Mouse (Mus musculus) right cerebral cortex, postnatal 10 days (tissue): ENCODE data around the gene Spaca4.

ENCODE experiments used
- DNase-seq, 2 experiments: peaks; one replicate each; pipeline ENCODE4 v3.0.0; 2021; ENCODE audit warnings: low spot score in 2 of 2

The Spaca4 gene

GRCm38 (mm10) chr7:45712022-45712757 lies 13.4 kb downstream of the Spaca4 start:
- DNase-seq = peak in 1 of 2 experiments; percentile 58

GRCm38 (mm10) chr7:45711316-45712021 lies 14.1 kb downstream of the Spaca4 start:
- DNase-seq = peak in 1 of 2 experiments; percentile 62

DNA sequence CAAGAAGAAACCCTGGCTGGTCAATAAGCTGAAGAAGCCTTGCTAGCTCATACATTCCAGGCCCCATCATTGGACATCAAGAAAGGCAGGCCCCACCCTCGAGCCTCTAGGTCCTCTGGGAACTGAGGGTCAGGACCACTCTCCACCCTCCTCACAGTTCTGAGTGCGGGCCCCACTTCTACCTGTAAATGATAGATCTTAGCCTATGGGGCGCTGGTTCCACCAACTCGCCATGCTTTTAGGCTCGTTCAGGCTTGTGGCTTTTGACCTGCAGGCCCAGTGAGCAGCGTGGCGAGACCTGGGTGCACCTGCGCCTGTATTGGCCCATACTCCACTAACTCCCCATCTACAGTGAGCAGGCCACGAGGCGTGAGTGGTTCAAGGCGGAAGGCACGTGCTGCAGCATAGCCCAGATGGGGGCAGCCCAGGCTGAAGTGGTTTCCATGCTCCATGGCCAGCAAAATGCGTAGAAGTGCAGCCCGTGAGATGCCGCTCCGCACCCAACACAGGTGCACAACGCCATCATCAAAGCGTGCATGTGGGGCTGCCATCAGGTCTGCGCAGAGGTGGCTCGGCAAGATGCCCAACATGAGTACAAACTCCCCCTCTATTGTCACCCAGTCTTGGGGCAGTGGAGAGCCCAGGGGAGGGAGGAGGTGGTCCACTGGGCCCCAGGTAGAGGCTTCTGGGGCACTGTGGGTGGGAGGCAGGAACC lies 15.0 kb downstream of the Spaca4 start:
- peak in 1 of 2 experiments; percentile 53 for DNase-seq

DNA sequence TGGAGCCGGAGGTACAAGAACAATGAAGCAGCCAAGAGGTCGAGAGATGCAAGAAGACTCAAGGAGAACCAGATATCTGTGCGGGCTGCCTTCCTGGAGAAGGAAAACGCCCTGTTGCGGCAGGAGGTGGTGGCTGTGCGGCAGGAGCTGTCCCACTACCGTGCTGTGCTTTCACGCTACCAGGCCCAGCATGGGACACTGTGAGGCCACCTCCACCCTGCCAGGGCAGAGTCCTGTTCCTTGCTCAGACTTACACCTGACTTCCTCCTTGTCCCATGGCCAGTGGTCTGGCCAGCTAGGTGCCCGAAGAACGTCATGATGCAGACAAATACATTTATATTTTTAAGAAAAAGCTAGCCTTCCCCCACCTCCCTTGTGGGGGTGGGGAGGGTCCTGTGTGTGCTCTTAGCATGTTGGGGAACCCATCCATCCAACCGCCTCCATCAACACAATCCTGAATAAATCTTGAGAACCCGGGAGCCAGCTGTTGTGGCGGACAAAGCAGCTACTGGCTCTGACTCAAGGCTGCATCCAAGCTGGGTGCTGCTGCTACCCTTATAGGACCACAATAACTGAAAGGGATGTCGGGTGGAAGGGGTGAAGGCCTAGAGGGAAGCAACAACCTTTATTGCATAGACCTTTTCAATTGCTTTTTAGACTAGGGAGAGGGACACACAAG lies 15.8 kb downstream of the Spaca4 start:
- peak in 1 of 2 experiments; percentile 62 for DNase-seq

- DNase-seq = peak; percentile 60 to 80
Observed at GRCm38 (mm10) chr7:45709036-45709435, 16.6 kb downstream of the Spaca4 start.

GRCm38 (mm10) chr7:45708221-45708761 lies 17.3 kb downstream of the Spaca4 start:
- peak in 1 of 2 experiments; percentile 74 for DNase-seq

DNA sequence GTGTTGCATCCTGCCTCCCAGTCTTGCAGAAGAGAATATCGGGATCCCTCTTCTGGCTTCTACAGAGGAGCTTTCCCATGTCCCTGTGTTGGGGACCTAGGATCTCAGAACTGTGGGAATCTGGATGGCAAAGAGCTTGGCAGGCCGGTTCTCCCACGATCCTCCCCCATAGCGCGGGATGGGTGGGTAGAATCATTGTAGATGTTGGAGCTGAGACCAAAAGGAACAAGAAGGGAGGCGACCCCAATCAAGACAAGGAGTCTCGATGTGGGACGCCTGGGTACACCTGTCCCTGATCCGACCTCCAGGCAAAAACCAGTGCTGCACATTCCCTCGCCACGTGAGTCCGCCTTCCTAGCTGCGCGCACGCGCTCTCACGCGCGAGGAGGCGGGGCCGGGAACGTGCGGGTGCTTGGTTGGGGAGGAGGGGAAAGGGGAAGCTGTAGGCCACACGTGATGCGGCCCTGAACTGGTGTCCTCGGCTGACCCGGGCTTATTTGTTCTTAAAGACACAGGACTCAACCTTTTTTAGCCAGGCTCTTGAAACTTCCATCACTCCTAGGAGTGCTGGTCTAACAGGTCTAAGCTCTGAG lies 18.1 kb downstream of the Spaca4 start:
- peak; percentile 97 for DNase-seq

DNA sequence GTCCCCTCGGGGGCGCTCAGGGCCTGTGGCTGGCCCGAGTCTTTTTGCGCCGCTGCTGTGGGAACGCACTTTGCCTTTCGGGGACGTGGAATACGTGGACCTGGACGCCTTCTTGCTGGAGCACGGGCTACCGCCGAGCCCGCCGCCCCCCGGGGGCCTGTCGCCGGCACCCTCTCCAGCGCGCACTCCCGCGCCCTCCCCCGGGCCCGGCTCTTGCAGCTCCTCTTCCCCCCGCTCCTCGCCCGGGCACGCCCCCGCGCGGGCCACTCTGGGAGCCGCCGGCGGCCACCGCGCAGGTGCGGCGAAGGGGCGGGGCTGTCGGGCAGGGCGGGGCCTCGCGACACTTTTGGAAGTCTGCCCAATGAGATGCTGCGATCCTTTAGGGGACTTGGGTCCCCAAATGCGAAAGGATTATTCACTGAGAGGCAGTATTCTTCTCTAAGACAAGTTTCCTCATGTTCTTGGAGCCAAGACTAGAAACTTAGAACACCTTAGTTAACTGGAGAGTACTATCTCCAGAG lies 18.8 kb downstream of the Spaca4 start:
- DNase-seq = peak; percentile 87 to 91

GRCm38 (mm10) chr7:45705873-45706281 lies 19.7 kb downstream of the Spaca4 start:
- DNase-seq = peak; percentile 90 to 93

- DNase-seq = no peak
Observed at GRCm38 (mm10) chr7:45705443-45705864, 20.2 kb downstream of the Spaca4 start.

DNA sequence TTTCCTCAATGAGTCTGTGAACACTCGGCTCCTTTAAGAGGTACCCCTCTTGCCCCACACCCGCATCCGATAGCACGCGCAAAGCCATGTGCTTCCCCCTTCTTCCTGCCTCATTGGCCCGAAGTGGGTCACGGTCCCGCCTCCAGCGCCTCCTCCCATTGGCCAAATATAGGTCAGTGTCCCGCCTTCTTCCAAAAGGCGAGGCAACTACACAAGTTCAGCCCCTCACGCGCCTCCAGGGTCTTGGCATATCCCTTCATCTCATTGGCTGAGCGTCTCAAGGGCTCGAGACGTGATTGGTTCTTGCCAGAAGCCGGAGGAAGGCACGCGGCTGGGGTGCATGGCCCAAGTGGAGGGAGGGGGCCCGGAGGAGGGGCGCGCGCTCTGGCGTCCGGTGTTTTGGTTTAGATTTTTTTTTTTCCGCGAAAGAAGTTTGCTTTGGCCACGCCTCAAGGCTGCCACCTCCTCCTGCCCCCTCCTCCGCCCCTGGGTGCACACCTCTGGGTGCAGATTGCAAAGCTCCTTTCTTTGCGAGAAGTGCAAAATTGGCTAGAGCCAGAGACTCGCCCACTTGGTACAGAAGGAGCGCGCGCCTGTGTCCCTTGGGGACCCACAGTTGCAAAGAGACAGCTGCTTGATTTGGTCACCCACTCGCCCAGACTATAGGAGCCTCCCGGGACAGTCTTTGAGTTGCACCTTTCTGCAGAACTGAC lies 20.7 kb downstream of the Spaca4 start, which contains the start of gene Dbp:
TSS of gene Dbp (plus strand) at position 359 of the 713 bp plus-strand sequence.
- peak; percentile 100 for DNase-seq

DNA sequence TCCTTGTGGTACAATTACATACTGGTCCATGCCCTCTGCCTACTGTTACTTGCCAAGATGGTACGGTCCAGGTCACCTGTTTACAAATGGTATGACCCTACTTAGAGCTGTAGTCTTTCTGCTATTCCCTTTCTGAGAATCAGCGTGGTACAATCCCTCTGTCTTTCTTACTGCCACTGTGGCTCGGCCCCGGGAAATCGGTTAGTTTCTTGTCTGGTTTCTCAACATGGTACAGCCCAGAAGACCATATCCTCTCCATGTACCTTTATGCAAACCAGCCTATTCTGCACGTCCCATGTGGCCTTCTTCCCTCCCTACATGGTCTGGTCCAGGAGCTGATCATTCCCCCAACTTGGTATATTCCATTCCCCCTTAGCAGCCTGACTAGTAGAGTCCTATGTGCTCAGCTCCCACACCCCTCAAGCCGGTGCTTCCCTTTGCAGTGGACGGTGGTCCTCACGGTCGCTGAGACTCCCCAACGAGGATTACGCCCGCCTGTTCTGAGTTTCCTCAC lies 21.5 kb downstream of the Spaca4 start:
- DNase-seq = peak; percentile 83 to 93

GRCm38 (mm10) chr7:45703521-45704033 lies 22.0 kb downstream of the Spaca4 start:
- DNase-seq = peak in 1 of 2 experiments; percentile 70

DNA sequence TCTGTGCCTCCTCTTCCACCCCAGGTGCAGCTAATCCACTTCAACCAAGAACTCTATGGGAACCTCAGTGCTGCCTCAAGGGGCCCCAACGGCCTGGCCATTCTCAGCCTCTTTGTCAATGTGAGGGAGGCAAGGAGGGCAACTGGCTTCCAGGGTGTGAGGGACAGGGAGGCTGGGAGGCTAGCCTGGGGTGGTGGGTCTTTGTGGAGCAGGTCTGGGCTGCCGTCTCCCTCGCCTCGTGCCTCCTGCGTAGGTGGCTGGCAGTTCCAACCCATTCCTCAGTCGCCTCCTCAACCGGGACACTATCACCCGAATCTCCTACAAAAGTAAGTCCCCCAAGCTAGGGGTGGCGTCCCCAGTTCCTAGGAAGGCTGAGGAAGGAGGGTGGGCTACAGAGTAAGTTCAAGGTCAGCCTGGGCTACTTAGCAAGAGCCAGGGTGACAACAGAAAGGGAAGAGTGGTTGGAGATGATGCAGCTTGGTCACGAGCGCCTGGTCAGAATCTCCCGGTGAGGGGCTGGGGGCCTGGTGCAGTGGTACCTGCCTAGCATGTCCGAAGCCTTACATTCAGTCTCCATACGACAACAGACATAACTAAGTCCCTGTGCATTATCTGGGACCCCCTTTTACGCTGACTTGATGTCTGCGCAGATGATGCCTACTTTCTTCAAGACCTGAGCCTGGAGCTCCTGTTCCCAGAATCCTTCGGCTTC lies 22.6 kb downstream of the Spaca4 start:
- peak in 1 of 2 experiments; percentile 56 for DNase-seq

GRCm38 (mm10) chr7:45702316-45702715 lies 23.3 kb downstream of the Spaca4 start:
- peak in 1 of 2 experiments; percentile 58 for DNase-seq

GRCm38 (mm10) chr7:45701607-45702006 lies 24.0 kb downstream of the Spaca4 start:
- peak in 1 of 2 experiments; percentile 48 for DNase-seq

DNA sequence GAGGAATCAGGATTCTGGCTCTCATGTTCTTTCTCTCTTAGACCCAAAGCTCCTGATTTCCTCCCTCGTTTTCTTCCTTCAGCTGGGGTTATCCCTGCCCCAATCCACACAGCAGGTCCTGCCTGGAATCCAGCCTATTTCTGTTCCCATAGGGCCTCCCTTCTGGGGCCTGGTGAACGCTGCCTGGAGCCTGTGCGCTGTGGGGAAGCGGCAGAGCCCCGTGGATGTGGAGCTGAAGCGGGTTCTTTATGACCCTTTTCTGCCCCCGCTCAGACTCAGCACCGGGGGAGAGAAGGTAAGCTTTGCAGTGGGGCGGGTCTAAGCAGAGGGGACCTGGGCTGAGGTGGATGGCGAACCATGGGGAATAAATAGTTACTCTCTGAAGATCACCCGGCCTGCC lies 24.5 kb downstream of the Spaca4 start:
- DNase-seq = peak in 1 of 2 experiments; percentile 47

GRCm38 (mm10) chr7:45700301-45701015 lies 25.2 kb downstream of the Spaca4 start:
- peak; percentile 84 to 88 for DNase-seq
